Mouse (Mus musculus): ENCODE measurements at regions not wholly inside any gene's neighbourhood (a gene's known extent, or its start where the extent isn't known, plus 50 kb on each side); places are given as distances from the start of the nearest gene placed in this dataset.

- no peak for ATAC-seq (replicated peaks; ENCODE audit: poor library complexity)
Observed at GRCm38 (mm10) chr10:14231464-14231863, 265.6 kb downstream of the Hivep2 start.

DNA sequence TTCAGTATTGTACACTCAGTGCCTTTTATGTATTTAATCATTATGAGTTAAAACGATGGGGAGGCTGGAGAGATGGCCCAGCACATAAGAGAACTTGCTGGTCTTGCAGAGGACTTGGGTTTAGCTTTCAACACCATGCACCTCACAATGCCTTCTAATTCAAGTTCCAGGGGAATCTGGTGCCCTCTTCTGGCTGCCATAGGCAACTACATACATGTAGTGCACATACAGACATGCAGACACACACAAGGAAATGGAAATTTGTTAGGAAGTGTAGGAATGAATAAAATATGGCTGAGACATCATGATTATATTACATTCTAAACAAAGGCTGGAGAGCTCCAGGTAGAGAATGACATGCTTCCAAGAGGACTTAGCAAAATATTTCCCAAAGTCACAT is 251.4 kb downstream of the Hivep2 start:
- ATAC-seq (replicated peaks; ENCODE audit: poor library complexity): no peak

GRCm38 (mm10) chr10:14216191-14216992 is 250.5 kb downstream of the Hivep2 start:
- ATAC-seq (replicated peaks; ENCODE audit: poor library complexity): peak; percentile 79

DNA sequence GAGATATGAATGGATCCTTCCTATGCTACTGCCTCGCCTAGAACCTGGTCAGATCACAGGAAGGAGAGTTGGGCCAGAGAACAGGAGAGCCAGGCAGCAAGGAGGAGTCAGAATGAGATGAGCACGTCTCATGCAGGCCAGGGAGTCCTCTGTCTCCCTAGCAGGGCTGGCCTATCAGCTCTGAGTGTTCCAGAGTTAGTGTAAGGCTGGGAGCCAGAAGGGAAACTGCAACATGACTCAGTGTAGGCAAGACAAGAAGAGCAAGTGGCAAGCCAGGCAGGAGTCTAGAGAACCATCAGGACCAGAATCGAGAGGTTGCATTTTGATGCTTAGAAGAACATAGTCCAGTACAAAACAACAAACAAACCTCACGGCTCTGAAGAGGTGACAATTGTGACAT is 249.6 kb downstream of the Hivep2 start:
- ATAC-seq (replicated peaks; ENCODE audit: poor library complexity): no peak

DNA sequence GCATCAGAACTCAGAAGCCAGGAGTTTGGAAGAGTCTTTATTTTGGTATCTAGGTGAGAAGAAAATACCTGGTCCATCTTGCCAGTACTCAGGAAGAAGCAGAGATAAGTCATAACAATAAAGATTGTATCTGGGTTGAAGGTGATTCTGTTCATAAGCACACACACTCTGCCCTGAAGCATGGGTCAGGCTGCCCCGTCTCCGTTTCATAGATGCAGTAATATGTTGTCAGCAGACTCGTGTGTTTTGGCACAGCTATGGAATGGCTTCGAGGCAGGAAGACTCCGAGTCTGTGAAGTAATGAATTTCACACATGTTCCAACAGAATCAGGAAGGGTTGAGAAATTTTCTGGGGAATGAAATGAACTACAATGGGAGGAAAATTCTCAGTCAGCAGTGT is 247.7 kb downstream of the Hivep2 start:
- ATAC-seq (replicated peaks; ENCODE audit: poor library complexity): no peak

- ATAC-seq (replicated peaks; ENCODE audit: poor library complexity): no peak
Observed at GRCm38 (mm10) chr10:14211926-14212325, 246.1 kb downstream of the Hivep2 start.

GRCm38 (mm10) chr10:14211481-14211880 is 245.6 kb downstream of the Hivep2 start:
- ATAC-seq (replicated peaks; ENCODE audit: poor library complexity): peak; percentile 64

DNA sequence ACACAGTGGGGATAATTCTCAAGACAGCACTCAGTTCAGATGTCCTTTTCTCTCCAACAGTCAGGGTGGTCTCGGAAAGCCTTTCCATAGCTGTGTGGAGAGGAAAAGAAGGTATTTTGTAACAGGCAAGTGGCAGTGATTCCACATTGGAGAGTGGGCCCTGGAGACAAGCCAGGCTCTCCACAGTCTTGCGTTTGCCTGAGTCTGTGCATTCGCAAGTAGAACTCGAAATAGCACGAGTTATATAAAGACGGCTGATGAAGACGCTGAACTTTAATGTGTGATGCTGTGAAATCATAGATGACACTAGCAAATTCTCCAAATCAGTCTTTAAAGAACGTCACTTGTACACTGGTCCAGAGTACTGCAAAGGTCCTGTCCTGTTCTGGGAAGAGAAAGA is 244.6 kb downstream of the Hivep2 start:
- no peak for ATAC-seq (replicated peaks; ENCODE audit: poor library complexity)

DNA sequence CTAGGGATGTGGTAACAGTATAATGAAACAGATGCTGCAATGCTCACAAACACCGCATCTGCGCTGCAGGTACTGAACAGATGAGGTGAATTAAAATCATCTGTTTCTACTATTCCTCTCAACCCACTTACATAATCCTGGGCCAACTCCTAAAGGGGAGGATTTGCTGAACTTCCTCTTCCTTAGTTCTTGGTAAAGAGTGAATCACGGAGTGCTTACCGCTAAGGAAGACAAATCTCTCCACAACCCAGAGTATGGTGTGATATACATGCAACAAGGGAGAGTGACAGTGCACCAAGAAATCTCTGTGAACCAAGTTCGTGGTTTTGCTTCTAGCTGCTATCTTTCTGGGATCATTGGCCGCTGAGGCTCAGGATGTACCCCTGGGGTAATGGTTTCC is 244.2 kb downstream of the Hivep2 start:
- peak; percentile 69 for ATAC-seq (replicated peaks; ENCODE audit: poor library complexity)

GRCm38 (mm10) chr10:14208206-14208605 is 242.3 kb downstream of the Hivep2 start:
- no peak for ATAC-seq (replicated peaks; ENCODE audit: poor library complexity)

GRCm38 (mm10) chr10:14207616-14208015 is 241.7 kb downstream of the Hivep2 start:
- peak; percentile 82 for ATAC-seq (replicated peaks; ENCODE audit: poor library complexity)

DNA sequence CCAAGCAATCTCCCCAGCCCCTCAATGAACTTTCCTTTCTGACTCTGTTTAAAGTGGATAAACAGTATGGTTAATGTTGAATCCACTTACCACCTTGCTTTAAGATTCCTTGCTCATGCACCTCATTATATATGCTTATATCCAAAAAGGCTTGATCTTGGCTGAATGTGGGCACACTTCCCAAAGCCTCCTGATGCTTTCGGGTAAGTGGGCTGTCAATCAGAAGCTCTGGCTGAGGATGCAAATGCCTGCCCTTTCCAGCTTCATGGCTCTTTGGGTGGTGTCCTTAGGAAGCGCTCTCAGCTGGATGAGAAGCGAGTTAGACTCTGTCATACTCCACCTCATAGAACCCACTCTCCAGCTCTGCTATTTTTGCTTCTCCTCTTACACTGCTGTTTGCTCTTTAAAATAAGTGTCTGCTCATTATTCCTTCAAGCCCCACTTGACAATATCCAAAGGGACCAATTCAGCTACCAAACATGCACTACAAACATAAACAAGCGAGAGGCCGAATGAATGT is 241.2 kb downstream of the Hivep2 start:
- no peak for ATAC-seq (replicated peaks; ENCODE audit: poor library complexity)

Data from megakaryocyte progenitor cell, adult 5-6 weeks (primary cell).